Mouse (Mus musculus) retina, postnatal 1 day (tissue): Measurements from ENCODE around the gene Mapk11.

Experiments
- DNase-seq: peaks from one replicate; pipeline ENCODE4 v3.0.0-alpha.2; 2012

Gene Mapk11

GRCm38 (mm10) chr15:89173024-89173905 is 23.8 kb upstream of the Mapk11 start:
- peak; percentile 82 for DNase-seq

DNA sequence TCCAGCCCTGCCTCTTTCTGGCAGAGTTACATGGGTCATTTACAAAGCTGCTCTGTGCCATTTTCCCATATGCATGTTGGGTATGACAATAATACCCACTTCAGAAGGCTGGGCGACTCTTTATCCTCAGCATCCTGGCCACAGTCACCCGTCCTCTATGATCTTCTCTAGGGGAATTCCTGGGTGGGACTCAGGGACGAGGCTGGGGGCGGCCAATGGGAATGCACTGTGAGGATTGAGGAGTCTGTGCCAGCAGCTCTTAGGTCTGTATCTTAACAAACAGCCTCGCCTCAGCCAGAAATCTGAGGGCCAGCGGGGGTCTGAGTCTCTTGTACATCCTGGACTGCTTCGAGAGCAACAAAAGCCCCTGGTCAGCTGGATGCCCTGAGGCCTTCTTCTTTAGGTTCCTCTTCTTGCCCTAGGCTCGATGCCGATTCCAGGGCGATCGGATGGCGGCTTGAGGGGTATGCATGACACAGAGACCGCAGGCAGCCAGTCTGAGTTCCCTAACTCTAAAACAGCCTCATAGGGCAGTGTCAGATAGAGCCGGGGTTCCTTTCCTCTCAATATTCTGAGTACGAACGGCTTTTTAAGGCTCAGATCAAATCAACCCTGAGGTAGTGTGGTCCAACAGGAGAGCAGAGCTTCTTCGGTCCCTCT is 23.0 kb upstream of the Mapk11 start:
- no peak for DNase-seq

- DNase-seq: no peak
These were observed 22.2 kb upstream of the Mapk11 start for GRCm38 (mm10) chr15:89171526-89172051.

- no peak for DNase-seq
These were observed 20.7 kb upstream of the Mapk11 start for GRCm38 (mm10) chr15:89170102-89170501.

DNA sequence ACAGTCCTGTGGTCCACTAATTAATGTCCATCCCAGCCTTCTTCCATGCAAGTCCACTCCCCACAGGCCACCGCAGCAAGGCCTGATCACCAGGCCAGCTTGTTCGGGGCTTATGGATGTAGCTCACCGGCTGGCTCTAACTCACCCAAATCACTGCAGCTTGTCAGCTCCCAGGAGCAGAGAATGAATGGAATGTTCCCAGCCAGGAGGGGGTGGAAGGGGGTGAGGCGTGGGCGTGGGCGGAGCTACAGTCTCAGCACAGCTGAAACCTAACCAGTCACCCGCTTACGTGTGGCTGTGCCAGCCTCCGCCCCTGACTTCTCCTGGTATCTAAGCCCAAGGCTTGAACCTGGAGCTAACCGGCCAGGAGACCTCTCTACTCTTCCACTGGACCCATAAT is 20.0 kb upstream of the Mapk11 start:
- peak; percentile 88 for DNase-seq

DNA sequence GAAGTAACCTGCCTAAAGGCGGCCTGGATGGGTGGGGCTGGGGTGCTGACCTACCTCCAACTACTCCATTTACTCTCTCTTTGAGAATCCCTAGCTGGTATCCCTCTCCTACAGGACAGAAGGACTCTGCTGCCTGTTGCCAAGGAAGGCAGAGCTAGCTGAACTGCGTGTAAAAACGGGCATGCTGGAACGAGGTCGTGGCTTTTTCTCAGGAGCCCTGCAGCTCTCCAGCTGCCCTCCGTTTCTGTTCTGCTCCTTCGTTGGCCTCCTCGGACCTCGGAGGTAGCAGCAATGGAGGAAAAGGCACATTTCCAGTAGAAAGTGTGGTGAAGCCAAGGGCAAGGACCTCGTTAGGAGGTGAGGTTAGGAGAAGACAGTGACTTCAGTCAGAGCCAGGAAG is 19.5 kb upstream of the Mapk11 start:
- no peak for DNase-seq

GRCm38 (mm10) chr15:89165478-89165877 is 16.1 kb upstream of the Mapk11 start:
- no peak for DNase-seq

- DNase-seq: no peak
These were observed 12.0 kb upstream of the Mapk11 start for GRCm38 (mm10) chr15:89161397-89161796.

DNA sequence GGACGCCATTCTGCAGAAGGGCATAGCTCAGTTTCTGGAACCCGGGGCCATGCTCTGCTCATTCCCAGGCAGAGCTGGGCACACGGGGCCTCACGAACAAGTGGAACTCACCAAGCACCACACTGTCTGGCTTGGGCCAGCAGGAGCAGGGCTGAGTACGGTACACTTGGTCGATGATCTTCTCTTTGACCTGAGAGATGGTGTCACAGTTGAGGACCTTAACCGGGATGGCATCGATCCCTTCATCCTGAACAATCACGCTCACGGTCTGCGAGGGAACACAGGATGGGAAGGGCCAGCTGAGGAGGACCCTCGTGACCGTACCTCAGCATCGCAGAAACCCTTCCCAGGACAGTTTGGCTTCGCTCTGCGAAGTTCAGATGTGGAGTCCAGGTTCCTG is 9.1 kb upstream of the Mapk11 start:
- no peak for DNase-seq

GRCm38 (mm10) chr15:89157954-89158353 is 8.5 kb upstream of the Mapk11 start:
- peak; percentile 88 for DNase-seq

GRCm38 (mm10) chr15:89152312-89152711 is 2.9 kb upstream of the Mapk11 start:
- peak; percentile 56 for DNase-seq

DNA sequence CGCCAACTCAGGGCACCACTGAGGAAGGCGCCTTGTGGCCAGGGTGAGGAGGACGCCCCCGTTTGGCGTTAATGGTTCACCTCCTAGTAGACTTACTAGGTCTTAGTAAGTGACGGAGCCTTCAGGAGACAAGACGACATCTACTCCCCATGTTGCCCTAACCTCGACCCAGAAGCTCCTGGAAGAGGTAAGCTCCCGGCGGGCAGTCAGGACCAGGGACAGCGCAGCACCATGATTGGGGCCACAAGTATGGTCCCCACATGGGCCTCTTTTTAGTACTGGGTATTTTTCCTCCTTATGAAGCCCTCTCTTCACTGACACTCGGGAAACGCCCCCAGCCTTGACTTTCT is 588 bp upstream of the Mapk11 start:
- peak; percentile 49 for DNase-seq

GRCm38 (mm10) chr15:89148496-89149270 is 745 bp downstream of the Mapk11 start:
- DNase-seq: peak; percentile 13

- DNase-seq: no peak
These were observed 1.5 kb downstream of the Mapk11 start for GRCm38 (mm10) chr15:89147895-89148294.

DNA sequence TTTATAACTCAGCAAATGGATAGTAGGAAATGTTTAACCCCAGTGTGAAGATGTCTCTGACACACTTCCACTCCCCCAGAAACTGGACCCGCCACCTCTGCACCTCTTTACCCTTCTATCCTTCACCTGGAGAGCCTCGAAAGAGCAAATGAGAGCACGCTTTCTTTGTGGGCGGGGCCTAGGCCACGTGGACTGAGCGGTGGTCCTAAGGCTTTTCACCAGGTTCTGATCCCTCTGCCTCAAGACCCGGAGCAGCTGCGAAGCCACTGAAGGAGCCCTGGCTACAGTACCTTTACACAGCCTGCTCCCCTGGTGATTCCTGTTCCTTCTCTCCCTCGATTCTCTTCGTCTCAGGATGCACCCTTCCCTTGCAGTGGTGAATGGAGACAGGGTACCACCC is 2.0 kb downstream of the Mapk11 start:
- DNase-seq: peak; percentile 22

- peak; percentile 57 for DNase-seq
These were observed 2.4 kb downstream of the Mapk11 start for GRCm38 (mm10) chr15:89147024-89147423.

DNA sequence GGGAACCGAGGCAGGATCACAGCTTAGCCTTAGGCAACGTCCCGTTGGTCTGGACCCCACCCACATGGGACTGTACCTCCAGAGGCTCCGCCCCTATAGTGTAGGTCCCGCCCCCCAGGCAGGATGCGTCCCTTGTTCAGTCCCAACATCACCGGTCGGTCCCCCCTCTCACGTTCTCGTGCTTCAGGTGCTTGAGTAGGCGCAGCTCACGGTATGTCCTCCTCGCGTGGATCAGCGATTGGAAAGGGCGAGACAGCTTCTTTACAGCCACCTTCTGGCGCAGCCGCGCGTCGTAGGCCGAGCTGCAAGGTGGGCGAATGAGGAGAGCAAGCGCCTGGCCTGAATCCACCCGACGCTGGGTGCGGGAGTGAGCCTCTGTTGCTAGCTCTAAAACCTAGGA is 2.9 kb downstream of the Mapk11 start:
- DNase-seq: peak; percentile 56

DNA sequence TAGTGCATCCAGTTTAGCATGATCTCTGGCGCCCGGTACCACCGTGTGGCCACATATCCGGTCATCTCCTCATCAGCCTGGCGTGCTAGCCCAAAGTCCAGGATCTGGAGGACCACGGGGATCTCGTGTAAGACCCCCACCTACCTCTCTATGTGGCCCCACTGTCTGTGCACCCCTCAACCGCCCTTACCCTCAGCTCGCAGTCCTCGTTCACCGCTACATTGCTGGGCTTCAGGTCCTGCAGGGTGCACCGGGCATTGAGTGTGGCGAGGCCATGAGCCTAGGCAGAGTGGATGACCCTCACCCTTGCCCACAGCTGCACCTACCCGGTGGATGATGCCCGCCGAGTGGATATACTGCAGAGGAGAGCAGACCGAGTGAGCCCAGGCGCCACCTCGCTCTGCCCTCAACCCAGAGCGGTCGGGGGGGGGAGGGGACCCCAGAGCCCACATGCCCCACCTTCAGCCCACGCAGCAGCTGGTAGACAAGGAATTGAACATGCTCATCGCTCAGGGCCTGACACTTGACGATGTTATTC is 3.5 kb downstream of the Mapk11 start:
- no peak for DNase-seq

DNA sequence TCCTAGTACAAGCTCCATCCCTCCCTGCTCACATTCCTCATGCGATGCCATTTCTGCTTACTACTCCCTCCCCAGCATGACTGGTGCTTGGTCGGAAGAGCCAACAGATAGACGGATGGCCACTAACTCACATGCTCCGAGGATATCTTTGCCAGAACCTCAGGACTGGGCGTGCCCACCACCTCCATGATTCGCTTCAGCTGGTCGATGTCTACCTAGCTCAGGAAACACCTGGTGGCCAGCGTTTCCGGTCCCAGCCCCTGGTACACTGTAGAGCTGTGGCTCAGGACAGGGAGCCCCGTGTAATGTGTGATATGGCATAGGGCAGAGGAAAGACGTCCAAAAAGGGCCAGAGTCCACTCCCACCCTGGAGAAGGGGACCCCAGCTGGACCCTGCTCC is 4.5 kb downstream of the Mapk11 start:
- no peak for DNase-seq

DNA sequence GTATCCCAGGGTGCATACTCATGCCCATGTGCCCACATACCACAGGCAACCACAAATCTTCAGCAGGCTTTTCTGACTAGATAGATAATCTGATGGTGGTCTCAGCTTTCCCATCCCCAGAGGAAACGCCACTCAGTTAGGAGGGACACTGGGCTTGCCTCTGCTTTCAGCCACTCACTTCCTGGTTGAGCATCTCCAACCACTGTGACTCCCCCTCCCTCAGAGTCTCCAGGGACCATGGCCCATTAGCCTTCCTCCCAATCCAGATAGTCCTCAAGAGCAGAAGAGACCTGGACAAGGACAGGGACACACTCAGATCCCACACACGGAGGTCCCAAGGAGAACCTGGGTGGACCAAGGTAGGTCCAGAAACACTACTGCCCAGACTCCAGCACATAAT is 6.3 kb downstream of the Mapk11 start:
- no peak for DNase-seq

DNA sequence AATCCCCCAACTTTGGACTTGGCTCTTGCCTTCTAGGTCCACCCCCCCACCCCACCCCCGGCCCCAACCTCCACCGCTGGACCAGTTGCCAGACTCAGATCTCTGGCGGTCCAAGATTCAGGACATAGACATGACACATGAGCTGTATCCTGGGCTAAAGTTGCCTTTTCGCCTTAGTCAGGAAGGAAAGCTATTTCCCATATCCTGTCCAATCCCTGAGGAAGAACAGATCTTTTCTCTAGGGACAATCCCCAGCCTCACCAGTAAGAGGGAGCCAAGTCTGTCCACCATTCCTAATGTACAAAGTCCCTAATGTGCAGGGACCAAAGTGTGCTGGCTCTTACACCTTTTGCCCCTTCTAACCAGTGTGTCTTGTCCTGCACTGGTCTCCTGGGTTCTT is 7.5 kb downstream of the Mapk11 start:
- DNase-seq: no peak

DNA sequence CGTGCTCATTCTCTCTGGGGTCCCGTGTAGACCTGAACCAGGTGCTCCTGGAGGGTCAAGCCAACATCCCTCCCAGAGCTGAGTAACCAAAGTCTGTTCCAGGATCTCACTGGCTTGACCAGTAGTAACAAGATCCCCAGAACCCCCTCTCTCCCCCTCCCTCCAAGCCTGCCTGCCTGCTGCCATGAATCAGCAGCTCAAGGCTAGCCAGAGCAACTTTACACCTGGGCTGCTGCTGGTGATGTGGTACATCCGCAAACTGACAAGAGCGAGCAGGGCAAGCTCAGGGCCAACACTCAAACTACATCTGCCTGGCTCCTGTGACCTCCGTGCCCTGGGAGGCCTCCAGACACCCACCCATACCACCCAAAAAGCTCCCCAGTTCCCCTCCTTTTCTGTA is 8.0 kb downstream of the Mapk11 start:
- DNase-seq: no peak

GRCm38 (mm10) chr15:89140659-89141252 is 8.7 kb downstream of the Mapk11 start, which contains the start of gene Mapk12:
Mapk12 (minus strand) TSS chr15:89140703.
- peak; percentile 74 for DNase-seq
